Mouse (Mus musculus): ENCODE measurements around the gene Gpn1. TPM values are rescaled to one million over a fixed set of nuclear protein-coding genes. Genes with fewer than 3 reads are reported as not detected.
A peak's percentile ranks its signal among the peaks of the same experiment; 100 is the strongest.

Gpn1 gene
- total and polyA plus RNA-seq, 2 experiments from 2014 or later: 40.4 to 68.4 TPM

GRCm38 (mm10) chr5:31469711-31470110 is 24.8 kb upstream of the Gpn1 start:
- TF ChIP-seq CTCF (IDR thresholded peaks at IDR 0.05; ENCODE audit: low read depth): no peak
- H3K9ac ChIP-seq: no peak overlapping the region
- ATAC-seq (no peak), DNase-seq (no peak)
- no peaks in the 10 kb centered on the region for H3K27me3 ChIP-seq (ENCODE audit: insufficient read depth, low read length)
- no peak overlapping the region for H3K4me2 ChIP-seq (ENCODE audit: low read depth)
- no peak overlapping the region for H3K4me3 ChIP-seq (ENCODE audit: low read depth, low read length)
- no peak overlapping the region for H3K27ac ChIP-seq (ENCODE audit: low read depth, low read length)
- no peaks in the 10 kb centered on the region for H3K4me1 ChIP-seq (ENCODE audit: insufficient read depth)
- H3K9me3 ChIP-seq (ENCODE audit: low read length): no peaks in the 10 kb centered on the region
- H3K36me3 ChIP-seq (ENCODE audit: insufficient read depth): peaks cover 83% of the 10 kb centered on the region
- 91% methylated on average over 6 of the region's 6 CpGs for WGBS

DNA sequence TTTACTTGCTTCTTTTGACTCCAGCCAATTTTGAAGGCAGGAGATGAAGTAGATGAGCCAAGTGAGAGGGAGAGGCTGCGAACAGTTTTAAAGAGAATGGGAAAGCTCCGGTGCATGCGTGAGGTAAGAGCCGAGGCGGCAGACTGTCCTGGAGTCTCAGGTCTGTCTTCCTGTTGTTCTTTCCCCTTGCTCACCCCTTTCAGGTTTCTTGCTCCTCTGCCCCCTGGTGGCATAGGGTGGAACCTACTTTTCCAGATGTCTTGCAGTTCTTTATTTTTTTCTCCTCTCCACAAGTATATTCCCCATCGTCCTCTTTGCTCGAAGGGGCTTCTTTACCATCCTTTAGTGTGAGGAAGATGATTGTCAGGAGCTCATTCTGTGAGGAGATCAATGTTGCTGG is 24.2 kb upstream of the Gpn1 start:
- peak; percentile 67 for TF ChIP-seq CTCF (IDR thresholded peaks at IDR 0.05; ENCODE audit: low read depth)
- H3K9me3 ChIP-seq (ENCODE audit: low read length): no peaks in the 10 kb centered on the region
- 82% methylated on average over 7 of the region's 7 CpGs for WGBS
- no peak overlapping the region for H3K9ac ChIP-seq
- DNase-seq (peak; percentile 22), ATAC-seq (no peak)
- H3K4me2 ChIP-seq (ENCODE audit: low read depth): no peak overlapping the region
- no peak overlapping the region for H3K4me3 ChIP-seq (ENCODE audit: low read depth, low read length)
- H3K27ac ChIP-seq (ENCODE audit: low read depth, low read length): no peak overlapping the region
- no peaks in the 10 kb centered on the region for H3K4me1 ChIP-seq (ENCODE audit: insufficient read depth)
- peaks cover 87% of the 10 kb centered on the region for H3K36me3 ChIP-seq (ENCODE audit: insufficient read depth)
- no peaks in the 10 kb centered on the region for H3K27me3 ChIP-seq (ENCODE audit: insufficient read depth, low read length)

GRCm38 (mm10) chr5:31480536-31480935 is 14.0 kb upstream of the Gpn1 start:
- H3K4me2 ChIP-seq (ENCODE audit: low read depth): no peak overlapping the region
- H3K27ac ChIP-seq (ENCODE audit: low read depth, low read length): no peak overlapping the region
- ATAC-seq (no peak), DNase-seq (no peak)
- H3K36me3 ChIP-seq (ENCODE audit: insufficient read depth): peaks cover 81% of the 10 kb centered on the region
- no peaks in the 10 kb centered on the region for H3K27me3 ChIP-seq (ENCODE audit: insufficient read depth, low read length)
- H3K4me3 ChIP-seq (ENCODE audit: low read depth, low read length): no peak overlapping the region
- no peak overlapping the region for H3K9ac ChIP-seq
- 95% methylated on average over 4 of the region's 4 CpGs for WGBS
- no peaks in the 10 kb centered on the region for H3K9me3 ChIP-seq (ENCODE audit: low read length)
- no peak for TF ChIP-seq CTCF (IDR thresholded peaks at IDR 0.05; ENCODE audit: low read depth)
- H3K4me1 ChIP-seq (ENCODE audit: insufficient read depth): no peaks in the 10 kb centered on the region

- no peaks in the 10 kb centered on the region for H3K9me3 ChIP-seq (ENCODE audit: low read length)
- H3K36me3 ChIP-seq (ENCODE audit: insufficient read depth): peaks cover 34% of the 10 kb centered on the region
- no peak within 1 kb of the TSS for H3K27ac ChIP-seq (ENCODE audit: low read depth, low read length)
- ATAC-seq (no peak), DNase-seq (no peak)
- no peak within 1 kb of the TSS for H3K9ac ChIP-seq
- TF ChIP-seq CTCF (IDR thresholded peaks at IDR 0.05; ENCODE audit: low read depth): no peak
- H3K4me2 ChIP-seq (ENCODE audit: low read depth): no peak within 1 kb of the TSS
- no peaks in the 10 kb centered on the region for H3K4me1 ChIP-seq (ENCODE audit: insufficient read depth)
- no peaks in the 10 kb centered on the region for H3K27me3 ChIP-seq (ENCODE audit: insufficient read depth, low read length)
- whole genome bisulfite sequencing: 94% methylated on average over 3 of the region's 3 CpGs
- no peak within 1 kb of the TSS for H3K4me3 ChIP-seq (ENCODE audit: low read depth, low read length)
These were observed 9.1 kb upstream of the Gpn1 start, which contains the start of gene 4930548H24Rik for GRCm38 (mm10) chr5:31485440-31485839. 4930548H24Rik (plus strand) TSS chr5:31485740.

DNA sequence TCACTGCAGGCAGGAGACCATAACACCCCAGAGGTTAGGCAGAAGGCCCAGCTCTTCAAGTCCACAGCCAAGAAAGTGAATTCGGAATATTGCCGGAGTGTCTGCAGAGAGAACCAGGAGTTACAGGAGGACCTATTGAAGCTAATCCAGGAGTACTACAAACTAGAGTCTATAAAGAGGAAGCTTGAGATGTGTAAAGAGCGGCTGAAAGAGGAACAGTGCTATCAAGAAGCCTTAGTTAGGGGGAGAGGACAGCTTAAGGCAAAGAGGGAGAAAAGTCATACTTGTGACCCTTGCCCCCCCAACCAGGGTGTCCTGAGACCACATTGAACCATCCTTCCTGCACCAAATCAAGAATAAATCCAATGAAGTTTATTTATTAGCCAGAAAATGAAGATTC is 6.7 kb upstream of the Gpn1 start:
- no peak overlapping the region for H3K27ac ChIP-seq (ENCODE audit: low read depth, low read length)
- no peak overlapping the region for H3K4me2 ChIP-seq (ENCODE audit: low read depth)
- no peaks in the 10 kb centered on the region for H3K27me3 ChIP-seq (ENCODE audit: insufficient read depth, low read length)
- no peaks in the 10 kb centered on the region for H3K9me3 ChIP-seq (ENCODE audit: low read length)
- H3K4me3 ChIP-seq (ENCODE audit: low read depth, low read length): no peak overlapping the region
- H3K36me3 ChIP-seq (ENCODE audit: insufficient read depth): peaks cover 12% of the 10 kb centered on the region; the same call in 1 of the 2 replicates
- H3K9ac ChIP-seq: no peak overlapping the region
- ATAC-seq (no peak), DNase-seq (no peak)
- TF ChIP-seq CTCF (IDR thresholded peaks at IDR 0.05; ENCODE audit: low read depth): no peak
- no peaks in the 10 kb centered on the region for H3K4me1 ChIP-seq (ENCODE audit: insufficient read depth)
- WGBS: 94% methylated on average over 3 of the region's 3 CpGs

DNA sequence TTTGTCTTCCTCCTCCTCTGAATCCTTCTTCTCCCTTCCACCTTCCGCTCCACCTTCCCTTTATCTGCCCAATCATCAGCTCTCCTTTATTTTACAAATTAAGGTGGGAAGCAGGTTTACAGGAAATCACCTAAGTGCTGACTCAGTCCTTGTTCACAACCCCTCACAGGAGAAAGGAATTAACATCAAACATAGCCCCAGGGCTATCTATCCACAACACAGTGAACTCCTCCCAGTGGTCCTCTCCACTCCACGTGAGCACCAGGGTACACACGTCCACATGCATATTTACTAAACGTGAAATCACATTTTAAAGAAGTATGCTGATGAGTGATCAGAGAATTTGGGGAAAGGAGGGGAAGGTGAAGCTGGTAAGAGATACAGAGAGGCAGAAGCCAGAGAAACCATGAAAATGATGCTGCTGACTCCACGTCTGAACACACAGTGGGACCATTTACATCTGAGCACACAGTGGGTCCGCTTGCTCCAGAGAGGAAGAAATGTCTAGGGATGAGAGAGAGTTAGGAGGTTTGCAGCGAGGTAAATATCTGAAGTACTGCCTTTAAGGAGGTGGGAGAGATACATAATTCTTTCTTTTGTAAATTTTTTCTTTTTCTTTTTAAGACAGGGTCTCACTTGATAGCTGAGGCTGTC is 5.3 kb upstream of the Gpn1 start:
- DNase-seq (no peak), ATAC-seq (no peak)
- TF ChIP-seq CTCF (IDR thresholded peaks at IDR 0.05; ENCODE audit: low read depth): no peak
- H3K9me3 ChIP-seq (ENCODE audit: low read length): no peaks in the 10 kb centered on the region
- no peak overlapping the region for H3K9ac ChIP-seq
- no peaks in the 10 kb centered on the region for H3K27me3 ChIP-seq (ENCODE audit: insufficient read depth, low read length)
- H3K36me3 ChIP-seq (ENCODE audit: insufficient read depth): peaks cover 9% of the 10 kb centered on the region; the same call in 1 of the 2 replicates
- no peak overlapping the region for H3K27ac ChIP-seq (ENCODE audit: low read depth, low read length)
- no peaks in the 10 kb centered on the region for H3K4me1 ChIP-seq (ENCODE audit: insufficient read depth)
- no peak overlapping the region for H3K4me2 ChIP-seq (ENCODE audit: low read depth)
- H3K4me3 ChIP-seq (ENCODE audit: low read depth, low read length): no peak overlapping the region
- 73% methylated on average over 7 of the region's 7 CpGs for WGBS

DNA sequence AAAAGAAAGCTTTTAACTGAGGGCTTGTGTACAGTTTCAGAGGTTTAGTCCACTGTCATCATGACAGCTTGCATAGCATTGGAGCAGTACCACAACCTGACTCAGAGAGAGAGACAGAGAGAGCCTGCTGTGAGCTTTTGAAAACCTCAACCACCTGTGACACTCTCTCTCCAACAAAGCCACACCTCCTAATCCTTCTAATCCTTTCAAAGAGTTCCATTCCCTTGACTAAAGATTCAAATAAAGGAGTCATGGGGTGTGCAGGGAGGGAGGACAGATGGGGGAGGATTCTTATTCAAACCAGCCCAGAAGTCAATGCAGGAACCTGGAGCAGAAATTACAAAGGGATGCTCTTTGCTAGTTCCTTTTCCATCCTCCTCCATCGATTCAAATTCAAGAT is 2.5 kb upstream of the Gpn1 start:
- H3K9ac ChIP-seq: no peak overlapping the region
- DNase-seq: no peak
- no peak for TF ChIP-seq CTCF (IDR thresholded peaks at IDR 0.05; ENCODE audit: low read depth)
- no peak overlapping the region for H3K4me3 ChIP-seq (ENCODE audit: low read depth, low read length)
- H3K9me3 ChIP-seq (ENCODE audit: low read length): no peaks in the 10 kb centered on the region
- H3K36me3 ChIP-seq (ENCODE audit: insufficient read depth): peaks cover 7% of the 10 kb centered on the region
- no peak overlapping the region for H3K27ac ChIP-seq (ENCODE audit: low read depth, low read length)
- no peak overlapping the region for H3K4me2 ChIP-seq (ENCODE audit: low read depth)
- 45% methylated on average over 1 of the region's 1 CpGs for WGBS
- H3K4me1 ChIP-seq (ENCODE audit: insufficient read depth): 0 out of 2 replicates have a peak, but pooled peaks cover 4% of the 10 kb centered on the region
- no peaks in the 10 kb centered on the region for H3K27me3 ChIP-seq (ENCODE audit: insufficient read depth, low read length)
- ATAC-seq: no peak

Measured in forebrain, postnatal 0 days (tissue).